In the genomic region with DNA sequence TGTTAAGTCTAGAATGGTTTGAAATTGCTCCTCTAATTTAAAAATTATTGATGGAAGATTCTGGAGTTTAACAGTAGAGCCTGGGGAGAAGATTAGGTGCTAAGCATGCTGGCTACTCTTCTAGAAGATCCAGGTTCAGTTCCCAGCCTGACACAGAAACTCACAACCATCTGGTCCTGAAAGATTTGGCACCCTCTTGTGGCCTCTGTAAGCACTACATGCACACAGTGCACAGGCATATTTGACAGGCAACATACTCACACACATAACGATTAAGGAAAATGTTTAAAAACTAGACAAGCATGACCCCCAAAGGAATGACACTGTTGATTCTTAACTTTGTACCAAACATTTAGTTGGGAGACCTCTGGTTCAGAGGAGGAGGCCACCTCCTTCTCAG, we compare ENCODE assay signal across 8 mouse cellular contexts. TPM values are rescaled to one million over a fixed set of nuclear protein-coding genes. Genes with fewer than 3 reads are reported as not detected.
DNase-seq lines count a peak whose midpoint lies in the region; ATAC-seq and TF ChIP-seq lines count a peak whose summit lies in the region.
"Had no signal": no experiment of that assay in that cellular context is flagged by ENCODE, and none has a peak within 500 bp of the region (broad histone marks: within the 10 kb centered on the region; RNA-seq: fewer than 3 reads in every experiment).

No protein-coding gene starts in this region.

- H3K4me2 ChIP-seq in liver, embryonic 13.5 days = no peak overlapping the region
- H3K4me2 ChIP-seq: neural tube, embryonic 12.5 days had no signal

- ATAC-seq in erythroblast, adult 5-6 weeks (replicated peaks; ENCODE audit: low FRiP score, poor library complexity, severe bottlenecking) = peak; percentile 79
- no peak for ATAC-seq in liver, embryonic 13.5 days (ENCODE audit: low read depth)

- H3K27ac ChIP-seq in layer of hippocampus, adult 2 months = no peak overlapping the region
- no peak overlapping the region for H3K27ac ChIP-seq in liver, embryonic 13.5 days
- H3K27ac ChIP-seq in spleen, adult 2 months (ENCODE audit: insufficient read depth, low read length) = no peak overlapping the region
- H3K27ac ChIP-seq: neural tube, embryonic 12.5 days had no signal

- no peaks in the 10 kb centered on the region for H3K9me3 ChIP-seq in E14TG2a.4 (ENCODE audit: low read length)
- no peaks in the 10 kb centered on the region for H3K9me3 ChIP-seq in liver, embryonic 13.5 days (replicated peaks)
- H3K9me3 ChIP-seq: neural tube, embryonic 12.5 days had no signal

- H3K36me3 ChIP-seq in E14TG2a.4 (ENCODE audit: insufficient read depth, low read length) = no peaks in the 10 kb centered on the region
- H3K36me3 ChIP-seq in liver, embryonic 13.5 days = no peaks in the 10 kb centered on the region; the same call in 1 of the 2 replicates
- H3K36me3 ChIP-seq in spleen, adult 2 months (ENCODE audit: control insufficient read depth, insufficient read depth, low read length) = peaks cover 2% of the 10 kb centered on the region; the same call in 1 of the 2 replicates

- H3K4me3 ChIP-seq in layer of hippocampus, adult 2 months = no peak overlapping the region
- no peak overlapping the region for H3K4me3 ChIP-seq in E14TG2a.4 (replicated peaks; ENCODE audit: low read length)
- H3K4me3 ChIP-seq in liver, embryonic 13.5 days (replicated peaks) = no peak overlapping the region
- H3K4me3 ChIP-seq in spleen, adult 2 months (ENCODE audit: extremely low read depth, insufficient read depth, insufficient read length) = no peak overlapping the region
- H3K4me3 ChIP-seq: neural tube, embryonic 12.5 days had no signal

- TF ChIP-seq CTCF in layer of hippocampus, adult 2 months (conservative IDR thresholded peaks at IDR 0.05) = peak; percentile 79
- TF ChIP-seq CTCF in E14TG2a.4 (conservative IDR thresholded peaks at IDR 0.05; ENCODE audit: low read length) = peak; percentile 96
- TF ChIP-seq CTCF in spleen, adult 2 months (IDR thresholded peaks at IDR 0.05; ENCODE audit: extremely low read depth, insufficient read depth, insufficient read length, insufficient replicate concordance) = peak; percentile 59; the same call in 1 of the 2 replicates

- no peak overlapping the region for H3K9ac ChIP-seq in liver, embryonic 13.5 days
- H3K9ac ChIP-seq: neural tube, embryonic 12.5 days had no signal

- 61% methylated on average over 1 of the region's 1 CpGs for WGBS in liver, embryonic 13.5 days (ENCODE audit: insufficient replicate concordance)
- 89% methylated on average over 1 of the region's 1 CpGs for WGBS in spleen, adult 2 months

- 0 out of 2 replicates have a peak, but pooled peaks cover 2% of the 10 kb centered on the region for H3K4me1 ChIP-seq in E14TG2a.4 (replicated peaks; ENCODE audit: low read depth, low read length)
- H3K4me1 ChIP-seq in liver, embryonic 13.5 days (replicated peaks) = no peaks in the 10 kb centered on the region
- no peaks in the 10 kb centered on the region for H3K4me1 ChIP-seq in spleen, adult 2 months (ENCODE audit: control insufficient read depth, insufficient read depth, insufficient read length)
- H3K4me1 ChIP-seq: neural tube, embryonic 12.5 days had no signal

- no peak for TF ChIP-seq POLR2A in spleen, adult 2 months (IDR thresholded peaks at IDR 0.05; ENCODE audit: low read depth, low read length)

- peak; percentile 10 to 54 for DNase-seq in layer of hippocampus, adult 2 months (ENCODE audit: low spot score in 2 of 2)
- DNase-seq in layer of hippocampus, adult 9-11 months = no peak
- DNase-seq in ZHBTc4 (ENCODE audit: low read depth, low spot score) = peak; percentile 72
- peak; percentile 33 for DNase-seq in liver, embryonic 13.5 days
- peak in 1 of 2 experiments; percentile 59 for DNase-seq in spleen, adult 2 months (ENCODE audit: low read depth in 1 of 2, low spot score in 2 of 2)

- H3K27me3 ChIP-seq in E14TG2a.4 (ENCODE audit: insufficient read depth, low read length) = no peaks in the 10 kb centered on the region
- no peaks in the 10 kb centered on the region for H3K27me3 ChIP-seq in liver, embryonic 13.5 days
- no peaks in the 10 kb centered on the region for H3K27me3 ChIP-seq in spleen, adult 2 months (ENCODE audit: control insufficient read depth, insufficient read depth, low read length)
- H3K27me3 ChIP-seq: neural tube, embryonic 12.5 days had no signal

RNA-seq across cellular contexts. Expression of gene Prdm15, which starts 27.5 kb away (rescaled TPM):
- 10 to 100 TPM; 19.4 to 25.3 TPM for total RNA-seq in layer of hippocampus, adult 2 months (2021)
- total RNA-seq in erythroblast, adult 5-6 weeks (2015; ENCODE audit: low replicate concordance) = 5.0 and 16.5 TPM in 2 replicates
- 2.3 and 3.6 TPM in 2 replicates for total RNA-seq in erythroblast, adult 5-6 weeks (2017; ENCODE audit: low replicate concordance)
- 2.9 and 3.0 TPM in 2 replicates for polyA plus RNA-seq in liver, embryonic 13.5 days (2015; fragmentation: Nextera tagmentation; extraction: Ambion mirVana)
- polyA plus RNA-seq in spleen, adult 2 months (2012; rRNA removed) = 11.1 and 13.5 TPM in 2 replicates
